Mouse (Mus musculus): ENCODE data around the gene Otulinl. TPM values are rescaled to one million over a fixed set of nuclear protein-coding genes. Genes with fewer than 3 reads are reported as not detected.

Otulinl gene
- polyA plus RNA-seq, 1 experiment from 2014 or later, result 18.1 TPM

DNA sequence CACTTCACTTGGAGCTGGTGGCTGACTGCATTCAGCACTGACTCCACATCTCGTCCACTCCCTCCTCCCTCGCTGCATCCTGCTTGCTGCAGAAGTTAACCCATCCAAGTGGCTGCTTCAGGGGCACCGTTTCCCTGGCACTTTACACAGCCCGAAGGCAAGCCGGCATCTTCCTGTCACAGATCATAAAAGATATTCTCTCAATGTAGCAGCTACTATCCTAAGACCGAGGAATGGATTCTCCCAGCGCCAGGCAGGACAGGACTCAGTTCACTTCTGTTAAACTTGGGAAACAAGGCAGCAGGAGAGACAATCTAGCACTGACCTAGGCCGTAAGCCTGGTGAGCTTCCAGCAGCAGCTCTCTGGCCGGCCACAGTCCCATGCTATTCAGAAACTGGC is 5.2 kb downstream of the Otulinl start:
- Histone ChIP-seq H3K4me1 (peaks cover 9% of the 10 kb centered on the region; the same call in 1 of the 2 replicates), H3K27ac (no peak overlapping the region), H3K4me3 (replicated peaks) (no peak overlapping the region), H3K9me3 (no peaks in the 10 kb centered on the region), H3K36me3 (no peaks in the 10 kb centered on the region), H3K9ac (no peak overlapping the region), H3K27me3 (replicated peaks) (0 out of 2 replicates have a peak, but pooled peaks cover 2% of the 10 kb centered on the region), H3K4me2 (no peak overlapping the region)
- 59% methylated on average over 9 of the region's 9 CpGs for WGBS
- no peak for ATAC-seq (ENCODE audit: insufficient read depth, low FRiP score, low read depth)

DNA sequence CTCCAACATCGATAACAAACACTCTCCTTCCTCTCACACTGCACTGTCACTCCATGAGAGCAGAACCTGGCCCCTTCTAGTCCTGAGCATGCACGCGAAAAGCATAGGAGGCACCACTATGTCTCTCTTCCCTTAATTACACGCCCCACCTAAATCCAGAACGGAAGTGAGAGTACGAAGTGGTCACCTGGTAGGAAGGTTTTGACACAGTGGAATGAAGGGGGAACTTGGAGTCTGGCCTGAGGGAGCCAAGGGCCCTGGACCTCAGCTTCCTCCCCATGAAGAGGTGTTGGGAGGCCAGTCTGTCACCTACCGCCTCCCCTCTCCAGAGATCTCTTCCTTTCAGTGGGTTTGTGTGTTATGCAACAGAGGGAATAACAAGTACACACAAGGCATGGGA is 6.3 kb downstream of the Otulinl start:
- no peak overlapping the region for H3K4me3 ChIP-seq (replicated peaks)
- H3K27ac ChIP-seq, result no peak overlapping the region
- no peaks in the 10 kb centered on the region for H3K36me3 ChIP-seq
- ATAC-seq (ENCODE audit: insufficient read depth, low FRiP score, low read depth), result no peak
- H3K4me1 ChIP-seq, result peaks cover 9% of the 10 kb centered on the region; the same call in 1 of the 2 replicates
- H3K27me3 ChIP-seq (replicated peaks), result 0 out of 2 replicates have a peak, but pooled peaks cover 2% of the 10 kb centered on the region
- no peak overlapping the region for H3K4me2 ChIP-seq
- no peaks in the 10 kb centered on the region for H3K9me3 ChIP-seq
- H3K9ac ChIP-seq, result no peak overlapping the region
- 79% methylated on average over 7 of the region's 7 CpGs for WGBS

DNA sequence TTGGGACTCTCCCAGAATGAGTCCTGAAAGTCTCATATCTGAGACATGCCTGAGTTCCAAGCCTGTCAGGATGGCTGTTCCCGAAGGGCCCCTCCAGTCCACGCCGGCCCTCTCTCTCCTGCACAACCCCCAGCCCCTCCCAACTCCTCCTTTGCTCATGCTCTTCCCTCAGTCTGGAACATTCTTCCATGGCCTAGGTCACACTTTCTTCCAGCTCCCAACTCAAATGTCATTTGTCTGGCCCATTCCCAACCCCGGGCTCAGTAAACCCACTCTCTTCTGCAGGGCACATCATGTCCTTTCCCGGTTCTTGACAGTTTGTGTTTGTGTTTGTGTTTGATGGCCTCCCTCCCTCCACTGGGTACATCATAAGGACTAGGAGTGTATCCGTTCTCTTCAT is 7.3 kb downstream of the Otulinl start:
- 0 out of 2 replicates have a peak, but pooled peaks cover 2% of the 10 kb centered on the region for H3K27me3 ChIP-seq (replicated peaks)
- H3K9me3 ChIP-seq, result no peaks in the 10 kb centered on the region
- H3K4me2 ChIP-seq, result no peak overlapping the region
- no peak overlapping the region for H3K27ac ChIP-seq
- H3K4me3 ChIP-seq (replicated peaks), result no peak overlapping the region
- H3K36me3 ChIP-seq, result no peaks in the 10 kb centered on the region
- H3K4me1 ChIP-seq, result peaks cover 9% of the 10 kb centered on the region; the same call in 1 of the 2 replicates
- no peak for ATAC-seq (ENCODE audit: insufficient read depth, low FRiP score, low read depth)
- H3K9ac ChIP-seq, result no peak overlapping the region
- 68% methylated on average over 6 of the region's 6 CpGs for WGBS

DNA sequence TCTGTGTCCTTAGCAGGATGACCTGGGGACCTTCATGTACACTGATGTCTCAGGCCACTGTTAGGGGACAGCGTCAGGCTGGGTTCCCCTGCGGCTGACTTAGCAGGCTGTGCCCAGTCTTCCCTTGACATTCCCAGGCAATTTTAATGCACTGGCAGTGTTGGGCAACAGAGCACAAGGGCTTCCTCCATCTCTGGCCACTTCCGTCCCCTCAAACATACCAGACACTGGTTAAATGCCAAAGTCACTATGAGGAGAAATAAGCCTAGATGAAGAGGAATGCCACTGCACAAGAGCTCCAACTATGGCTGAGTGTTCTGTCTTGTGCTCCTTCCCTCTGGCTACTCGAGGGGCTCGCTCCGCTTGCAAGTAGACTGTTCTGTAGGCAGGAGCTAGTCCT is 8.2 kb downstream of the Otulinl start:
- H3K9me3 ChIP-seq, result no peaks in the 10 kb centered on the region
- H3K4me1 ChIP-seq, result peaks cover 9% of the 10 kb centered on the region; the same call in 1 of the 2 replicates
- no peaks in the 10 kb centered on the region for H3K36me3 ChIP-seq
- H3K4me2 ChIP-seq, result no peak overlapping the region
- H3K4me3 ChIP-seq (replicated peaks), result no peak overlapping the region
- no peak overlapping the region for H3K9ac ChIP-seq
- 88% methylated on average over 6 of the region's 6 CpGs for WGBS
- H3K27me3 ChIP-seq (replicated peaks), result no peaks in the 10 kb centered on the region
- H3K27ac ChIP-seq, result no peak overlapping the region
- no peak for ATAC-seq (ENCODE audit: insufficient read depth, low FRiP score, low read depth)

DNA sequence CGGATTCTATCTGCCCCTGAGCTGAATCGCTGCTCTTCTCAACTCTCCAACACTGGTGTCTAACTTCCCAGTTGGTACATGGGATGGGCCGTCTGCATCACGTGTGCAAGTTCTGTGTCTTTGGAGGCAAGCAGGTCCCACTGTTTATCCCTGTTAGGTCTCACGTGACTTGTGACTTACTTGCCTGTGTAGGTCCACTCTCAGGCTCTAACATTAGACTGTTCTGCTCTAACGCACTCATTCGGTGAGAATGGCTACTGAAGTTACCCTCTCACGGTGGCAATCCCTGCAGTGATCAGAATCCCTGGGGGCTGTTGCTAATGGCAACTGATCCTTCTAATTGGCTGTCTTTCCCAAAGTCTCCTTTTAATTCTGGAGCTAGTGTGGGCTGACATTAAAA is 9.1 kb downstream of the Otulinl start:
- H3K36me3 ChIP-seq, result no peaks in the 10 kb centered on the region
- H3K4me3 ChIP-seq (replicated peaks), result no peak overlapping the region
- H3K27me3 ChIP-seq (replicated peaks), result no peaks in the 10 kb centered on the region
- H3K9ac ChIP-seq, result no peak overlapping the region
- 80% methylated on average over 8 of the region's 8 CpGs for WGBS
- H3K27ac ChIP-seq, result no peak overlapping the region
- no peak overlapping the region for H3K4me2 ChIP-seq
- H3K4me1 ChIP-seq, result peaks cover 9% of the 10 kb centered on the region; the same call in 1 of the 2 replicates
- no peaks in the 10 kb centered on the region for H3K9me3 ChIP-seq
- no peak for ATAC-seq (ENCODE audit: insufficient read depth, low FRiP score, low read depth)

DNA sequence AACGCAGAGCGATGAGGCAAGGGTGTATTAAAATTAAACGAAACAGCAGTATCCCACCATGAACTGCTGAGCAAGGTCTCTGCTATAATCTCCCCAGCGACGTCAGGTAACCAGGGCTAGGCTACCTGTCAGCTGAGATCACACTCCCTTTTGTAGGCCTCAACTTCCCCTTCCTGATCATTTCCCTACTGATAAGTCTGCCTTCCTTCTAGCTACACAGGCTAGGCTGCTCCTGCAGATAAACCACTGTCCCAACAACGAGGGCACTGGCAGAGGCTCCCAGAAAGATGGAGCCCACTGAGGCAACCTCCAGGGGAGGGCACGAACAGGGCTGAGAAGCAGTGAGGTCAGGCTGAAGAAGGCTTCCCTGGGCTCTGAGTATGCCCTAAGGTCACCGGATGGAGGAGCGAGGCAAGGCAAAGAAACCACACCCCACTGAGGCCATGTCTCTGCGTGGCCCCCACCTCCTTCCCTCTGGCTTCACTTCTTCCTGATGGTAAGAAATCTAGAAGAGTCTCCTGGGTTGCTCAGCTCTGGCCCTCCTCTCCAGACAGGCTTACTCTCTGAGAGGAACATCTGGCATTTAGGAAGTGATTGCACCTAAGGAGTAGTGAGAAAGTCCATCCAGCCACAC is 9.7 kb downstream of the Otulinl start:
- H3K4me2 ChIP-seq, result no peak overlapping the region
- peaks cover 8% of the 10 kb centered on the region; the same call in 1 of the 2 replicates for H3K4me1 ChIP-seq
- 85% methylated on average over 10 of the region's 10 CpGs for WGBS
- no peak overlapping the region for H3K4me3 ChIP-seq (replicated peaks)
- H3K27ac ChIP-seq, result no peak overlapping the region
- no peaks in the 10 kb centered on the region for H3K36me3 ChIP-seq
- no peak overlapping the region for H3K9ac ChIP-seq
- no peaks in the 10 kb centered on the region for H3K27me3 ChIP-seq (replicated peaks)
- ATAC-seq (ENCODE audit: insufficient read depth, low FRiP score, low read depth), result no peak
- no peaks in the 10 kb centered on the region for H3K9me3 ChIP-seq

DNA sequence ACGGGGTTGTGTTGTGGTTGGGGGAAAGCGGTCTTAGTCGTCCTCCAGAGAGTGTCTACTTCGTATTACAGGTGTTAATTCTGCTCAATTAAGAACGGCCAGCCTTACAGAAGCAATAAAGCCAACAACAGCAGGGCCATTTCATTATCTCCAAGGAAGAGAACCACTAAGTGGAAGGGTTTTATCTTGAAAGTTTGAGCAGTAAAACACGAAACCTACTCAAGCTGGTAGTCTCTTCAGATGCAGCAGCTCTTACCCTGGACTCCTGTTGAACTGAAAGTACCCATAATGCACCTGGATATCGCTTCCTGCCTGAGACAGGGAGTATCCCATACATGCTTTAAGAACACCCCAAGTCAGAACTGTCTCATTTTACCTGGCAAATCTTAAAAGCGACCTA is 10.7 kb downstream of the Otulinl start:
- H3K4me3 ChIP-seq (replicated peaks), result no peak overlapping the region
- WGBS, result 82% methylated on average over 8 of the region's 8 CpGs
- H3K36me3 ChIP-seq, result no peaks in the 10 kb centered on the region
- H3K9me3 ChIP-seq, result no peaks in the 10 kb centered on the region
- H3K27me3 ChIP-seq (replicated peaks), result no peaks in the 10 kb centered on the region
- peaks cover 2% of the 10 kb centered on the region; the same call in 1 of the 2 replicates for H3K4me1 ChIP-seq
- H3K4me2 ChIP-seq, result no peak overlapping the region
- no peak overlapping the region for H3K27ac ChIP-seq
- no peak for ATAC-seq (ENCODE audit: insufficient read depth, low FRiP score, low read depth)
- H3K9ac ChIP-seq, result no peak overlapping the region

DNA sequence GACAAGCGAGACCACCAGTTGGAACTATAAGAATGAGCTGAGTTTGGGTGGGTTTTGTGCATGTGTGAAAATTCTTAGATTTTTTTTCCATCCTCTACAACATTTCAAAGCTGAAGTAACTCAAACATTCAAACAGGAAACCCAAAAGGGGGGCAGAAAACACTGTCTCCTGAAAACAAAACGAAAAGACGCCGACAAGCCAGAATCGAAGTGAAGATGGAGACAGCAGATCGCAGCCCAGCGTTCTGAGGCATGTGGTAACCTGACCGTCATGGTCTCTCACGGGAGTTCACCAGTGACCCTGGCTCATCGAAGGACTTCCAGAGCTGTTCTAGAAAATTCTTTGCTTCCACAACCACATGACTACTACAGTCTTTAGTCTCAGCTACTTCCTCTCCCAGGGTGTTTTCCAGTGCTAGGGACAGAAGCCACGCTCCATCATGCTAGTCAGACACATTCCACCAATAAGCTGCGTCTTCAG is 11.4 kb downstream of the Otulinl start:
- H3K27ac ChIP-seq, result no peak overlapping the region
- WGBS, result 82% methylated on average over 12 of the region's 12 CpGs

DNA sequence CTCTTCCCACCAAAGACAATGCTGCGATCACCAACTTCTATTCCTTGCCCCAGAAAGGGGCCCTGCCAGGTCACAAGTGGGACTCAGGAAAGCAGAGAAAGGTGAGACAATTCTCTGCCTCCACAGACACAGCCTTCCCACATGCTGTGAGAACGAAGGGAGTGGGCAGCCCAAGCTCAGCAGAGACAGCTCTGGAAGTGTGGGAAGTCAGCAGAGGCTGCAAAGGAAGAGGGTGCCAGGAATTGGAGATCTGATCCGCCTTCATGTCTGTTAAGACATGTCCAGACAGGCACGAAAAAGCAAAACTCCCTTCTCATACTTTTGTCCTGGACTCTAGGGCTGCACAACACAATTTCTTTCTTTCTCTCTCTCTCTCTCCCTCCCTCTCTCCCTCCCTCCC is 12.1 kb downstream of the Otulinl start:
- Histone ChIP-seq H3K9ac (no peak overlapping the region), H3K27ac (no peak overlapping the region), H3K27me3 (replicated peaks) (no peaks in the 10 kb centered on the region), H3K4me2 (no peak overlapping the region), H3K4me1 (peaks cover 2% of the 10 kb centered on the region; the same call in 1 of the 2 replicates), H3K36me3 (no peaks in the 10 kb centered on the region), H3K9me3 (no peaks in the 10 kb centered on the region), H3K4me3 (replicated peaks) (no peak overlapping the region)
- no peak for ATAC-seq (ENCODE audit: insufficient read depth, low FRiP score, low read depth)
- 70% methylated on average over 4 of the region's 4 CpGs for WGBS

More for the DNA sequence above, 11.4 kb downstream of the Otulinl start:
- Histone ChIP-seq H3K36me3 (no peaks in the 10 kb centered on the region), H3K4me2 (no peak overlapping the region), H3K9me3 (no peaks in the 10 kb centered on the region), H3K4me1 (peaks cover 2% of the 10 kb centered on the region; the same call in 1 of the 2 replicates), H3K9ac (no peak overlapping the region), H3K4me3 (replicated peaks) (no peak overlapping the region), H3K27me3 (replicated peaks) (no peaks in the 10 kb centered on the region)
- no peak for ATAC-seq (ENCODE audit: insufficient read depth, low FRiP score, low read depth)

DNA sequence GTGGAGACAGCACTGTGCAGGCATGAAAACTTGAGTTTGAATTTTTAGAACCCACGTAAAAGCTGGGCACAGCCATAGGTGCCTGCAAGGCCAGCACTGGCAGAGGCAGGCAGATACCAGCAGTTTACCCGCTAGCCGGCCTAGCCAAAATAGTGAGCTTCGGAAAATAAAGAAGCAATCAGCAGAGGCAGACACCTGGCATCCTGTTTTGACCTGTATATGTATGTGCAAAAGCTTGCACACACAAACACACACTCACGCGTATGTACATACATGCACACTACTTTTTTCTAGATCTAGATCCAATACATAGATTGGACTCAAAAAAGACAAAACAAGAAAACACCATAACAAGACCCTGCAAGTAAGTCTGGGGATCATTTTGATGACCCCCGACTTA is 12.8 kb downstream of the Otulinl start:
- WGBS, result 86% methylated on average over 7 of the region's 7 CpGs
- H3K4me3 ChIP-seq (replicated peaks), result no peak overlapping the region
- no peaks in the 10 kb centered on the region for H3K27me3 ChIP-seq (replicated peaks)
- no peak overlapping the region for H3K4me2 ChIP-seq
- ATAC-seq (ENCODE audit: insufficient read depth, low FRiP score, low read depth), result no peak
- H3K36me3 ChIP-seq, result no peaks in the 10 kb centered on the region
- no peaks in the 10 kb centered on the region for H3K9me3 ChIP-seq
- no peak overlapping the region for H3K9ac ChIP-seq
- no peaks in the 10 kb centered on the region for H3K4me1 ChIP-seq
- no peak overlapping the region for H3K27ac ChIP-seq

DNA sequence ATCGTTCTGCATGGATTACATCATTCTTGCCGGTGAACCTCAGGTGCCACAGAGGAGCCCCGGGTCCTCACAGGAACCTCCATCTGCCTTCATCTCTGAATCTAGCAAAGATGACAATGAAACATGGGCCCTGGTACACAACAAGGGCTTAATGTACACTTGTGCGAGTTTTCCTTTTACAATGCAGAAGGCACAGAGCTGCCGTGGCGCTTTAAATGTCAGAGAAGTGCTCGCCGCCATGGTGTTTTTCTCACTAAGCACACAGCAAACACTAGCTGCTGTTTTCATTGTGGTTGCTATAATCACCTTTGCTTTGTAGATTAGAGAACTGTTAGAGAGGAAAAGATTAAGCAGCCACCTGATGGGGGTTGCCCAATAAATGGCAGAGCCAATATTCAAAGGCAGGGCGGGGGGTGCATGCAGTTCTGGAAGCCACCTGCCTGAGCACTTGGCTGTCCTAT is 13.3 kb downstream of the Otulinl start:
- H3K9ac ChIP-seq, result no peak overlapping the region
- no peaks in the 10 kb centered on the region for H3K4me1 ChIP-seq
- 70% methylated on average over 9 of the region's 9 CpGs for WGBS
- H3K27me3 ChIP-seq (replicated peaks), result no peaks in the 10 kb centered on the region
- H3K27ac ChIP-seq, result no peak overlapping the region
- H3K4me3 ChIP-seq (replicated peaks), result no peak overlapping the region
- H3K9me3 ChIP-seq, result no peaks in the 10 kb centered on the region
- H3K4me2 ChIP-seq, result no peak overlapping the region
- no peaks in the 10 kb centered on the region for H3K36me3 ChIP-seq
- ATAC-seq (ENCODE audit: insufficient read depth, low FRiP score, low read depth), result no peak

DNA sequence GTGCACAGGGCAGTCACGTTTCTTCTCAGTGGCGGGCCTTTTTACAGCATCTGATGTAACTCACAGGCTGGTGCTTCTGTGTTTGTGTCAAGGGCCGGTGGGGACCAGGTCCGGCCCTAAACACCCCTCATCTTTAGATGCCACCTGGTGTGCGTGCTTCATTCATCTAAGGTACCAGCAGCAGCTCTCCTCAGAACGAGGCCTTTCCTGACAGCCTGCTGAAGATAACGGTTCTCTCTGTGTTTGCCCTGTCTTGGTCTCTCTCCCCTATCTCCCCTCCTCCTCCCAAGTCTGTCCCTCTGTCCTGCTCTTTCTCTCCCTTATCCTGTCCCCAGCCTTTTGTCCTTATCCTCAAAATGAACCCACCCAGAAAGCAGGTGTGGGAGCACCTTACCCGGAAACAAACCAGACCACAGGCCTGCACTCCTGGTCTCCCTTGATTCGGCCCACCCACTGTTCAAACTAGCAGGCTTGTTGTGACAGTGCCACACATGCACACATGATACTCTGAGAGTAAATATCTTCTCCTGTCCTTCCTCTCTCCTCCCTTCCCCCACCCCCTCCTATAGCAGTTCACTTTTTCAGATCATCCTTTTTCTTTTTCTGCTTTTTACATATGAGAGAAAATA is 14.4 kb downstream of the Otulinl start:
- 67% methylated on average over 9 of the region's 9 CpGs for WGBS
- Histone ChIP-seq H3K9me3 (no peaks in the 10 kb centered on the region), H3K9ac (no peak overlapping the region), H3K4me2 (no peak overlapping the region), H3K27me3 (replicated peaks) (no peaks in the 10 kb centered on the region), H3K4me1 (no peaks in the 10 kb centered on the region), H3K4me3 (replicated peaks) (no peak overlapping the region), H3K27ac (no peak overlapping the region), H3K36me3 (no peaks in the 10 kb centered on the region)
- ATAC-seq (ENCODE audit: insufficient read depth, low FRiP score, low read depth), result no peak

All from stomach, embryonic 15.5 days (tissue).